Mouse (Mus musculus): ENCODE results near the gene Auh. TPM values are rescaled to one million over a fixed set of nuclear protein-coding genes. Genes with fewer than 3 reads are reported as not detected.

Auh gene
- total and polyA plus RNA-seq, 3 experiments, result 14.7 to 19.5 TPM; not detected in 1

DNA sequence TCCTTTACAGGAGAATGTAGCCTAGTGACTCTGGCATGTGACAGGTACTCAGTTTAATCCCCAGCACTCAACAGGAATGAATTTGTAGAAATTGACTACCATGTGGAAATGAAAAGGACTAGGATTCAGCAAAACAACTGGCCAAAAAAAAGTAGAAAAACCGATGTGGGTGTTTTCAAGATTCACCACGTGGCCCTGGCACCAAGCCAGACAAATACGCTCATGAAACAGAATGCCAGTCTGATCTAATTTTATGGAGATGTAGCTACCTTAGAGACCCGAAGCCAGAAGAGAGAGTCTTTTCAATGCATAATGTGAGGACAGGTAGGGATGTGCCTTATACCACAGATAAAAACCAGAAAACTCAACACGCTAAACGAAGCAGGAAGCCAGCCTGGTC is 54.4 kb downstream of the Auh start (continued):
- TF ChIP-seq NRF1 (IDR thresholded peaks at IDR 0.05; ENCODE audit: insufficient read depth, low read depth, low read length, poor library complexity, severe bottlenecking), result no peak
- no peak for TF ChIP-seq UBTF (IDR thresholded peaks at IDR 0.05; ENCODE audit: borderline replicate concordance, insufficient read depth, low read depth, low read length)
- TF ChIP-seq MAZ (IDR thresholded peaks at IDR 0.05; ENCODE audit: low read depth, low read length), result no peak
- no peak for TF ChIP-seq GABPA (IDR thresholded peaks at IDR 0.05; ENCODE audit: low read depth, low read length)
- TF ChIP-seq SMC3 (IDR thresholded peaks at IDR 0.05; ENCODE audit: low read depth, low read length), result no peak
- no peak for TF ChIP-seq TAL1 (IDR thresholded peaks at IDR 0.05; ENCODE audit: low read length)
- no peak for TF ChIP-seq BHLHE40 (IDR thresholded peaks at IDR 0.05; ENCODE audit: borderline replicate concordance, low read depth, low read length)
- TF ChIP-seq ETS1 (IDR thresholded peaks at IDR 0.05; ENCODE audit: low read depth, low read length), result no peak
- no peak for TF ChIP-seq POLR2AphosphoS2 (IDR thresholded peaks at IDR 0.05; ENCODE audit: low read length)
- TF ChIP-seq MYB (IDR thresholded peaks at IDR 0.05; ENCODE audit: low read depth, low read length), result no peak
- no peak for TF ChIP-seq CHD2 (IDR thresholded peaks at IDR 0.05; ENCODE audit: low read length)
- no peak for TF ChIP-seq MYC (IDR thresholded peaks at IDR 0.05; ENCODE audit: low read depth, low read length)
- TF ChIP-seq RCOR1 (IDR thresholded peaks at IDR 0.05; ENCODE audit: low read depth, low read length), result no peak
- no peak for TF ChIP-seq ZNF384 (IDR thresholded peaks at IDR 0.05; ENCODE audit: low read depth, low read length)
- TF ChIP-seq USF2 (IDR thresholded peaks at IDR 0.05; ENCODE audit: borderline replicate concordance in 1 of 2, insufficient read depth in 1 of 2, low read depth in 1 of 2, low read length in 2 of 2), result 0 out of 4 replicates have a peak, but pooled peaks of 1 of the 2 experiments have one; percentile 35
- peak; percentile 67 for TF ChIP-seq SIN3A (IDR thresholded peaks at IDR 0.05; ENCODE audit: low read length)
- no peak for TF ChIP-seq POLR2A (IDR thresholded peaks at IDR 0.05; ENCODE audit: control insufficient read depth in 1 of 2, insufficient read depth in 1 of 2, low read depth in 1 of 2, low read length in 2 of 2, poor library complexity in 1 of 2)
- peak; percentile 81 for TF ChIP-seq MAX (IDR thresholded peaks at IDR 0.05; ENCODE audit: low read length)

- Histone ChIP-seq H3K36me3 (ENCODE audit: control insufficient read depth in 1 of 2, insufficient read depth in 2 of 2, low read length in 2 of 2) (peaks cover 0 to 24% of the 10 kb centered on the region in 2 experiments; a peak in 2 of 4 replicates), H3K4me3 (ENCODE audit: control insufficient read depth in 1 of 2, insufficient read depth in 1 of 2, low read depth in 2 of 2, low read length in 2 of 2) (peak overlapping the region in 1 of 2 experiments; percentile 10; a peak in 1 of 4 replicates), H3K79me2 (ENCODE audit: control insufficient read depth, insufficient read depth, low read length, poor library complexity) (no peaks in the 10 kb centered on the region), H3K9me3 (replicated peaks; ENCODE audit: insufficient read depth, low read length) (no peaks in the 10 kb centered on the region), H3K4me1 (ENCODE audit: control insufficient read depth in 1 of 2, insufficient read depth in 2 of 2, low read length in 2 of 2) (peaks cover 4 to 21% of the 10 kb centered on the region in 2 experiments; a peak in 3 of 4 replicates), H3K27ac (ENCODE audit: control insufficient read depth, low read depth, low read length) (peak overlapping the region; percentile 46), H3K9ac (ENCODE audit: control insufficient read depth, low read depth, low read length, poor library complexity, severe bottlenecking) (0 out of 2 replicates have a peak overlapping the region, but pooled peaks have one; percentile 19), H3K27me3 (ENCODE audit: control insufficient read depth in 1 of 2, insufficient read depth in 2 of 2, low read length in 2 of 2) (no peaks in the 10 kb centered on the region)
- no peak for DNase-seq (ENCODE audit: low read depth, low spot score)
- TF ChIP-seq SIN3A (IDR thresholded peaks at IDR 0.05; ENCODE audit: low read length) (peak; percentile 9; the same call in 1 of the 2 replicates), MXI1 (IDR thresholded peaks at IDR 0.05; ENCODE audit: low read depth, low read length) (peak; percentile 37; the same call in 1 of the 2 replicates), ZMIZ1 (IDR thresholded peaks at IDR 0.05; ENCODE audit: low read depth, low read length) (no peak)
These were observed 55.1 kb downstream of the Auh start for GRCm38 (mm10) chr13:52874338-52874737.
